In the genomic region with DNA sequence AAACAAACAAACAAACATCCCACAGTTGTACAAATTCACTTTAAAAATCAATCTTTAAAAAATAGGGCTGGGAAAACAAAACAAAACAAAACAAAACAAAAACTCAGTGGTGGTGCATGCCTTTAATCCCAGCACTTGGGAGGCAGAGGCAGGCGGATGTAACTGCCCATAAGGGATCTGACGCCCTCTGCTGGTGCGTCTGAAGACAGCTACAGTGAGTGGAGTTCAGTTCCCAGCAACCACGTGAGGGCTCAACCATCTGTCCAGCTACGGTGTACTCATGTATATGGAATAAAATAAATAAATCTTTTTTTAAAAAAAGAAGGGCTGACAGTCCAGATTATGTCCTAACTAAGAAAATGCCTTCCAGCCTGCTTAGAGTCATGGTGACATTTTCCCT, we compare ENCODE assay signal across 11 mouse cellular contexts. TPM values are rescaled to one million over a fixed set of nuclear protein-coding genes. Genes with fewer than 3 reads are reported as not detected.
A peak's percentile ranks its signal among the peaks of the same experiment; 100 is the strongest.
DNase-seq lines count a peak whose midpoint lies in the region; ATAC-seq and TF ChIP-seq lines count a peak whose summit lies in the region.
"Had no signal": no experiment of that assay in that cellular context is flagged by ENCODE, and none has a peak within 500 bp of the region (broad histone marks: within the 10 kb centered on the region; RNA-seq: fewer than 3 reads in every experiment).

No protein-coding gene starts in this region.

- peak; percentile 55 for DNase-seq in naive thymus-derived CD4-positive, alpha-beta T cell, adult 2 months (ENCODE audit: low read depth)
- no peak for DNase-seq in urinary bladder, postnatal 36 days (ENCODE audit: low spot score in 2 of 2)
- no peak for DNase-seq in hindbrain, embryonic 10.5 days (ENCODE audit: low spot score)
- no peak for DNase-seq in left cerebral cortex, postnatal 36 days (ENCODE audit: low spot score in 2 of 2)
- DNase-seq: cerebellum, adult 2 months had no signal

- no peaks in the 10 kb centered on the region for H3K27me3 ChIP-seq in intestine, postnatal 0 days (replicated peaks; ENCODE audit: control insufficient read depth, insufficient read depth, low read length)
- H3K27me3 ChIP-seq in intestine, embryonic 16.5 days (replicated peaks; ENCODE audit: control insufficient read depth, insufficient read depth, low read length) = no peaks in the 10 kb centered on the region
- H3K27me3 ChIP-seq in hindbrain, embryonic 10.5 days (ENCODE audit: insufficient read depth, poor library complexity, severe bottlenecking) = no peaks in the 10 kb centered on the region
- H3K27me3 ChIP-seq: stomach, embryonic 15.5 days had no signal

- H3K4me1 ChIP-seq in intestine, postnatal 0 days (replicated peaks; ENCODE audit: control insufficient read depth, insufficient read depth, low read length) = no peaks in the 10 kb centered on the region
- H3K4me1 ChIP-seq in intestine, embryonic 16.5 days (ENCODE audit: control insufficient read depth, insufficient read depth, low read length) = no peaks in the 10 kb centered on the region
- H3K4me1 ChIP-seq in hindbrain, embryonic 10.5 days (replicated peaks) = no peaks in the 10 kb centered on the region
- H3K4me1 ChIP-seq: stomach, embryonic 15.5 days had no signal

- no peak overlapping the region for H3K9ac ChIP-seq in intestine, postnatal 0 days (ENCODE audit: low read depth, low read length)
- H3K9ac ChIP-seq in intestine, embryonic 16.5 days (ENCODE audit: low read depth, low read length) = no peak overlapping the region
- H3K9ac ChIP-seq: stomach, embryonic 15.5 days had no signal

- H3K27ac ChIP-seq in intestine, postnatal 0 days (ENCODE audit: low read depth, low read length) = no peak overlapping the region
- H3K27ac ChIP-seq in intestine, embryonic 16.5 days (ENCODE audit: low read length) = no peak overlapping the region
- H3K27ac ChIP-seq in hindbrain, embryonic 10.5 days = no peak overlapping the region
- H3K27ac ChIP-seq: macrophage; stomach, embryonic 15.5 days had no signal

- no peak for ATAC-seq in intestine, postnatal 0 days
- no peak for ATAC-seq in intestine, embryonic 16.5 days
- ATAC-seq in CD4-positive, CD25-positive, alpha-beta regulatory T cell, adult 4 months = peak; percentile 80
- ATAC-seq in common myeloid progenitor, adult 5-6 weeks (replicated peaks; ENCODE audit: low read depth, poor library complexity, severe bottlenecking) = peak; percentile 68

- intact Hi-C loops in left cerebral cortex, postnatal 36 days (cut with DNase I) = no loop called here

- peak; percentile 63 for TF ChIP-seq CTCF in intestine, postnatal 0 days (IDR thresholded peaks at IDR 0.05; ENCODE audit: low read depth)

- 57% methylated on average over 5 of the region's 5 CpGs for WGBS in intestine, postnatal 0 days
- 65% methylated on average over 5 of the region's 5 CpGs for WGBS in intestine, embryonic 16.5 days
- WGBS in hindbrain, embryonic 10.5 days = 69% methylated on average over 5 of the region's 5 CpGs

- no peaks in the 10 kb centered on the region for H3K9me3 ChIP-seq in intestine, postnatal 0 days (ENCODE audit: control insufficient read depth)
- no peaks in the 10 kb centered on the region for H3K9me3 ChIP-seq in intestine, embryonic 16.5 days (ENCODE audit: control insufficient read depth, low read length)
- H3K9me3 ChIP-seq in hindbrain, embryonic 10.5 days = no peaks in the 10 kb centered on the region
- H3K9me3 ChIP-seq: stomach, embryonic 15.5 days had no signal

- no peak overlapping the region for H3K4me2 ChIP-seq in intestine, postnatal 0 days (replicated peaks; ENCODE audit: low read depth)
- H3K4me2 ChIP-seq in intestine, embryonic 16.5 days (ENCODE audit: low read depth, low read length) = no peak overlapping the region
- H3K4me2 ChIP-seq: stomach, embryonic 15.5 days had no signal

- H3K4me3 ChIP-seq in intestine, postnatal 0 days (ENCODE audit: low read depth, low read length) = no peak overlapping the region
- H3K4me3 ChIP-seq in intestine, embryonic 16.5 days (ENCODE audit: low read length) = no peak overlapping the region
- H3K4me3 ChIP-seq in hindbrain, embryonic 10.5 days = no peak overlapping the region
- H3K4me3 ChIP-seq: stomach, embryonic 15.5 days had no signal

- peaks cover 4% of the 10 kb centered on the region; the same call in 1 of the 2 replicates for H3K36me3 ChIP-seq in intestine, postnatal 0 days (ENCODE audit: control insufficient read depth, insufficient read depth)
- no peaks in the 10 kb centered on the region for H3K36me3 ChIP-seq in intestine, embryonic 16.5 days (ENCODE audit: control insufficient read depth, insufficient read depth, low read length)
- H3K36me3 ChIP-seq in hindbrain, embryonic 10.5 days = peaks cover 22% of the 10 kb centered on the region
- H3K36me3 ChIP-seq: stomach, embryonic 15.5 days had no signal

RNA-seq across cellular contexts. Expression of a gene that starts 18.9 kb away (rescaled TPM):
- polyA plus RNA-seq in intestine, postnatal 0 days (2015; fragmentation: Nextera tagmentation; extraction: Ambion mirVana) = 7.7 and 8.8 TPM in 2 replicates
- polyA plus RNA-seq in intestine, embryonic 16.5 days (2015; fragmentation: Nextera tagmentation; extraction: Ambion mirVana) = 17.6 and 20.3 TPM in 2 replicates
- polyA plus RNA-seq in CD4-positive, CD25-positive, alpha-beta regulatory T cell, adult 4 months (2017; shearing (Covaris generic)) = 10 to 100 TPM; 34.5 to 48.8 TPM
- total RNA-seq in common myeloid progenitor, adult 5-6 weeks (2017) = 20.3 and 20.6 TPM in 2 replicates
- 28.7 and 38.0 TPM in 2 replicates for polyA plus RNA-seq in hindbrain, embryonic 10.5 days (2016; fragmentation: Nextera tagmentation; extraction: Ambion mirVana)
- total RNA-seq in left cerebral cortex, postnatal 36 days (2021) = 1 to 10 TPM; 7.0 to 7.3 TPM

RNA-seq across cellular contexts. Expression of a gene that starts 20.3 kb away (rescaled TPM):
- 120 and 124 TPM in 2 replicates for polyA plus RNA-seq in intestine, postnatal 0 days (2015; fragmentation: Nextera tagmentation; extraction: Ambion mirVana)
- 90.5 and 110 TPM in 2 replicates for polyA plus RNA-seq in intestine, embryonic 16.5 days (2015; fragmentation: Nextera tagmentation; extraction: Ambion mirVana)
- polyA plus RNA-seq in CD4-positive, CD25-positive, alpha-beta regulatory T cell, adult 4 months (2017; shearing (Covaris generic)) = 10 to 100 TPM; 28.5 to 38.4 TPM
- total RNA-seq in common myeloid progenitor, adult 5-6 weeks (2017) = 19.0 and 21.7 TPM in 2 replicates
- polyA plus RNA-seq in hindbrain, embryonic 10.5 days (2016; fragmentation: Nextera tagmentation; extraction: Ambion mirVana) = 58.5 and 67.8 TPM in 2 replicates
- total RNA-seq in left cerebral cortex, postnatal 36 days (2021) = 100 to 1,000 TPM in 1 of 2 experiments, 10 to 100 TPM in 1; 96.3 to 103 TPM

RNA-seq across cellular contexts. Expression of a gene that starts 29.2 kb away (rescaled TPM):
- polyA plus RNA-seq in intestine, postnatal 0 days (2015; fragmentation: Nextera tagmentation; extraction: Ambion mirVana) = 86.9 and 89.9 TPM in 2 replicates
- polyA plus RNA-seq in intestine, embryonic 16.5 days (2015; fragmentation: Nextera tagmentation; extraction: Ambion mirVana) = 77.0 and 85.9 TPM in 2 replicates
- 100 to 1,000 TPM in 1 of 2 experiments, 10 to 100 TPM in 1; 96.8 to 122 TPM for polyA plus RNA-seq in CD4-positive, CD25-positive, alpha-beta regulatory T cell, adult 4 months (2017; shearing (Covaris generic))
- 53.2 and 63.2 TPM in 2 replicates for total RNA-seq in common myeloid progenitor, adult 5-6 weeks (2017)
- 72.6 and 84.8 TPM in 2 replicates for polyA plus RNA-seq in hindbrain, embryonic 10.5 days (2016; fragmentation: Nextera tagmentation; extraction: Ambion mirVana)
- total RNA-seq in left cerebral cortex, postnatal 36 days (2021) = 100 to 1,000 TPM; 117 to 122 TPM

RNA-seq across cellular contexts. Expression of a gene that starts 34.6 kb away (rescaled TPM):
- 27.1 and 36.2 TPM in 2 replicates for polyA plus RNA-seq in intestine, postnatal 0 days (2015; fragmentation: Nextera tagmentation; extraction: Ambion mirVana)
- polyA plus RNA-seq in intestine, embryonic 16.5 days (2015; fragmentation: Nextera tagmentation; extraction: Ambion mirVana) = 60.5 and 66.7 TPM in 2 replicates
- polyA plus RNA-seq in CD4-positive, CD25-positive, alpha-beta regulatory T cell, adult 4 months (2017; shearing (Covaris generic)) = 100 to 1,000 TPM in 1 of 2 experiments, 10 to 100 TPM in 1; 98.9 to 160 TPM
- 134 and 140 TPM in 2 replicates for total RNA-seq in common myeloid progenitor, adult 5-6 weeks (2017)
- 68.6 and 105 TPM in 2 replicates for polyA plus RNA-seq in hindbrain, embryonic 10.5 days (2016; fragmentation: Nextera tagmentation; extraction: Ambion mirVana)
- 10 to 100 TPM; 49.3 to 71.7 TPM for total RNA-seq in left cerebral cortex, postnatal 36 days (2021)

Comparison
In these comparisons a context has a peak if more than half of its experiments do, and no peak if none do; other contexts are left out.
1. ATAC-seq: peak in CD4-positive, CD25-positive, alpha-beta regulatory T cell, adult 4 months (single experiment) and common myeloid progenitor, adult 5-6 weeks (single experiment); none in intestine, postnatal 0 days (single experiment) and intestine, embryonic 16.5 days (single experiment).